Mouse (Mus musculus): ENCODE results near the gene Tmem158. TPM values are rescaled to one million over a fixed set of nuclear protein-coding genes. Genes with fewer than 3 reads are reported as not detected.

The Tmem158 gene
- total and polyA plus RNA-seq, 2 experiments from 2014 or later: 8.9 to 34.3 TPM

- H3K36me3 ChIP-seq (replicated peaks; ENCODE audit: control insufficient read depth, insufficient read depth, low read length): no peaks in the 10 kb centered on the region
- TF ChIP-seq EP300 (IDR thresholded peaks at IDR 0.05; ENCODE audit: low read depth) (no peak), CTCF (IDR thresholded peaks at IDR 0.05; ENCODE audit: low read depth) (no peak)
- H3K9me3 ChIP-seq (replicated peaks; ENCODE audit: control insufficient read depth, low read length): no peaks in the 10 kb centered on the region
- H3K27me3 ChIP-seq (ENCODE audit: control insufficient read depth, insufficient read depth, low read length): no peaks in the 10 kb centered on the region
- H3K9ac ChIP-seq (replicated peaks; ENCODE audit: low read depth, low read length): no peak overlapping the region
- no peak overlapping the region for H3K4me2 ChIP-seq (ENCODE audit: low read depth, low read length)
- H3K27ac ChIP-seq (ENCODE audit: low read depth): no peak overlapping the region
- DNase-seq (ENCODE audit: low spot score) (no peak), ATAC-seq (ENCODE audit: insufficient read depth, low read depth) (no peak)
- H3K4me1 ChIP-seq (ENCODE audit: control insufficient read depth, insufficient read depth): no peaks in the 10 kb centered on the region
- no peak overlapping the region for H3K4me3 ChIP-seq (ENCODE audit: low read depth, low read length)
- WGBS: 67% methylated on average over 3 of the region's 3 CpGs
Measured at GRCm38 (mm10) chr9:123227106-123227750, 33.3 kb downstream of the Tmem158 start.

GRCm38 (mm10) chr9:123224863-123225431 lies 35.6 kb downstream of the Tmem158 start:
- Histone ChIP-seq H3K9me3 (replicated peaks; ENCODE audit: control insufficient read depth, low read length) (no peaks in the 10 kb centered on the region), H3K9ac (replicated peaks; ENCODE audit: low read depth, low read length) (no peak overlapping the region), H3K4me3 (ENCODE audit: low read depth, low read length) (no peak overlapping the region), H3K4me1 (ENCODE audit: control insufficient read depth, insufficient read depth) (no peaks in the 10 kb centered on the region), H3K4me2 (ENCODE audit: low read depth, low read length) (no peak overlapping the region), H3K36me3 (replicated peaks; ENCODE audit: control insufficient read depth, insufficient read depth, low read length) (no peaks in the 10 kb centered on the region), H3K27ac (ENCODE audit: low read depth) (no peak overlapping the region), H3K27me3 (ENCODE audit: control insufficient read depth, insufficient read depth, low read length) (no peaks in the 10 kb centered on the region)
- DNase-seq (ENCODE audit: low spot score): no peak
- TF ChIP-seq CTCF (IDR thresholded peaks at IDR 0.05; ENCODE audit: low read depth): no peak
- no peak for TF ChIP-seq EP300 (IDR thresholded peaks at IDR 0.05; ENCODE audit: low read depth)
- 58% methylated on average over 2 of the region's 2 CpGs for WGBS
- no peak for ATAC-seq (ENCODE audit: insufficient read depth, low read depth)

- ATAC-seq (ENCODE audit: insufficient read depth, low read depth) (0 out of 2 replicates have a peak, but pooled peaks have one; percentile 36), DNase-seq (ENCODE audit: low spot score) (no peak)
- WGBS: 9% methylated on average over 5 of the region's 5 CpGs
- Histone ChIP-seq H3K27ac (ENCODE audit: low read depth) (peak overlapping the region; percentile 60), H3K4me1 (ENCODE audit: control insufficient read depth, insufficient read depth) (0 out of 2 replicates have a peak, but pooled peaks cover 15% of the 10 kb centered on the region), H3K9ac (replicated peaks; ENCODE audit: low read depth, low read length) (no peak overlapping the region), H3K36me3 (replicated peaks; ENCODE audit: control insufficient read depth, insufficient read depth, low read length) (no peaks in the 10 kb centered on the region), H3K4me3 (ENCODE audit: low read depth, low read length) (no peak overlapping the region), H3K4me2 (ENCODE audit: low read depth, low read length) (0 out of 2 replicates have a peak overlapping the region, but pooled peaks have one; percentile 9), H3K27me3 (ENCODE audit: control insufficient read depth, insufficient read depth, low read length) (peaks cover 9% of the 10 kb centered on the region; the same call in 1 of the 2 replicates), H3K9me3 (replicated peaks; ENCODE audit: control insufficient read depth, low read length) (no peaks in the 10 kb centered on the region)
- TF ChIP-seq EP300 (IDR thresholded peaks at IDR 0.05; ENCODE audit: low read depth) (no peak), CTCF (IDR thresholded peaks at IDR 0.05; ENCODE audit: low read depth) (no peak)
Measured at GRCm38 (mm10) chr9:123219826-123220225, 40.7 kb downstream of the Tmem158 start.

GRCm38 (mm10) chr9:123215621-123216440 lies 44.7 kb downstream of the Tmem158 start, which contains the start of gene Cdcp1:
Gene Cdcp1 (minus strand): TSS chr9:123216038.
- Histone ChIP-seq H3K27me3 (ENCODE audit: control insufficient read depth, insufficient read depth, low read length) (peaks cover 17% of the 10 kb centered on the region; the same call in 1 of the 2 replicates), H3K9me3 (replicated peaks; ENCODE audit: control insufficient read depth, low read length) (no peaks in the 10 kb centered on the region), H3K27ac (ENCODE audit: low read depth) (no peak within 1 kb of the TSS), H3K4me2 (ENCODE audit: low read depth, low read length) (peak within 1 kb of the TSS; percentile 67), H3K36me3 (replicated peaks; ENCODE audit: control insufficient read depth, insufficient read depth, low read length) (no peaks in the 10 kb centered on the region), H3K4me1 (ENCODE audit: control insufficient read depth, insufficient read depth) (0 out of 2 replicates have a peak, but pooled peaks cover 15% of the 10 kb centered on the region), H3K4me3 (ENCODE audit: low read depth, low read length) (peak within 1 kb of the TSS; percentile 34), H3K9ac (replicated peaks; ENCODE audit: low read depth, low read length) (no peak within 1 kb of the TSS)
- ATAC-seq (ENCODE audit: insufficient read depth, low read depth) (no peak), DNase-seq (ENCODE audit: low spot score) (no peak)
- WGBS: 10% methylated on average over 45 of the region's 45 CpGs
- TF ChIP-seq EP300 (IDR thresholded peaks at IDR 0.05; ENCODE audit: low read depth) (no peak), CTCF (IDR thresholded peaks at IDR 0.05; ENCODE audit: low read depth) (no peak)

- 64% methylated on average over 9 of the region's 9 CpGs for WGBS
Measured at GRCm38 (mm10) chr9:123213371-123213770, 47.2 kb downstream of the Tmem158 start.

More at GRCm38 (mm10) chr9:123213371-123213770, 47.2 kb downstream of the Tmem158 start:
- no peak overlapping the region for H3K9ac ChIP-seq (replicated peaks; ENCODE audit: low read depth, low read length)
- ATAC-seq (ENCODE audit: insufficient read depth, low read depth): no peak
- H3K4me3 ChIP-seq (ENCODE audit: low read depth, low read length): no peak overlapping the region
- H3K9me3 ChIP-seq (replicated peaks; ENCODE audit: control insufficient read depth, low read length): no peaks in the 10 kb centered on the region
- H3K4me1 ChIP-seq (ENCODE audit: control insufficient read depth, insufficient read depth): 0 out of 2 replicates have a peak, but pooled peaks cover 8% of the 10 kb centered on the region
- H3K36me3 ChIP-seq (replicated peaks; ENCODE audit: control insufficient read depth, insufficient read depth, low read length): no peaks in the 10 kb centered on the region
- peaks cover 17% of the 10 kb centered on the region; the same call in 1 of the 2 replicates for H3K27me3 ChIP-seq (ENCODE audit: control insufficient read depth, insufficient read depth, low read length)
- DNase-seq (ENCODE audit: low spot score): no peak
- no peak overlapping the region for H3K4me2 ChIP-seq (ENCODE audit: low read depth, low read length)
- H3K27ac ChIP-seq (ENCODE audit: low read depth): no peak overlapping the region
- no peak for TF ChIP-seq CTCF (IDR thresholded peaks at IDR 0.05; ENCODE audit: low read depth)
- TF ChIP-seq EP300 (IDR thresholded peaks at IDR 0.05; ENCODE audit: low read depth): no peak

Other genes starting within 250 kb of the Tmem158 start
- 13.8 and 22.1 TPM in 2 replicates for gene Tmem42, start 239.4 kb downstream of the Tmem158 start, total RNA-seq (2014; rRNA removed; ENCODE audit: low replicate concordance)
- 27.5 and 28.1 TPM in 2 replicates for gene Tmem42, start 239.4 kb downstream of the Tmem158 start, polyA plus RNA-seq (2015; fragmentation: Nextera tagmentation; extraction: Ambion mirVana)
- gene Tgm4, start 226.0 kb downstream of the Tmem158 start, total RNA-seq (2014; rRNA removed; ENCODE audit: low replicate concordance): not detected in 2 replicates
- 0.19 and 0.20 TPM in 2 replicates for gene Tgm4, start 226.0 kb downstream of the Tmem158 start, polyA plus RNA-seq (2015; fragmentation: Nextera tagmentation; extraction: Ambion mirVana)
- gene Zdhhc3, start 147.6 kb downstream of the Tmem158 start, total RNA-seq (2014; rRNA removed; ENCODE audit: low replicate concordance): 51.7 and 73.5 TPM in 2 replicates
- 33.4 and 35.7 TPM in 2 replicates for gene Zdhhc3, start 147.6 kb downstream of the Tmem158 start, polyA plus RNA-seq (2015; fragmentation: Nextera tagmentation; extraction: Ambion mirVana)
- gene Exosc7, start 147.5 kb downstream of the Tmem158 start, total RNA-seq (2014; rRNA removed; ENCODE audit: low replicate concordance): 20.2 and 29.5 TPM in 2 replicates
- gene Exosc7, start 147.5 kb downstream of the Tmem158 start, polyA plus RNA-seq (2015; fragmentation: Nextera tagmentation; extraction: Ambion mirVana): 45.6 and 49.7 TPM in 2 replicates
- gene Clec3b, start 109.8 kb downstream of the Tmem158 start, total RNA-seq (2014; rRNA removed; ENCODE audit: low replicate concordance): 8.5 and 26.8 TPM in 2 replicates
- 5.5 and 5.7 TPM in 2 replicates for gene Clec3b, start 109.8 kb downstream of the Tmem158 start, polyA plus RNA-seq (2015; fragmentation: Nextera tagmentation; extraction: Ambion mirVana)
- 0.35 and 2.7 TPM in 2 replicates for gene Cdcp1, start 44.7 kb downstream of the Tmem158 start, total RNA-seq (2014; rRNA removed; ENCODE audit: low replicate concordance)
- 0.04 and 0.15 TPM in 2 replicates for gene Cdcp1, start 44.7 kb downstream of the Tmem158 start, polyA plus RNA-seq (2015; fragmentation: Nextera tagmentation; extraction: Ambion mirVana)
- 33.1 and 35.3 TPM in 2 replicates for gene Lars2, start 106.2 kb upstream of the Tmem158 start, total RNA-seq (2014; rRNA removed; ENCODE audit: low replicate concordance)
- 950 and 986 TPM in 2 replicates for gene Lars2, start 106.2 kb upstream of the Tmem158 start, polyA plus RNA-seq (2015; fragmentation: Nextera tagmentation; extraction: Ambion mirVana)
- 128 and 143 TPM in 2 replicates for gene Limd1, start 217.9 kb upstream of the Tmem158 start, total RNA-seq (2014; rRNA removed; ENCODE audit: low replicate concordance)
- gene Limd1, start 217.9 kb upstream of the Tmem158 start, polyA plus RNA-seq (2015; fragmentation: Nextera tagmentation; extraction: Ambion mirVana): 40.2 and 42.4 TPM in 2 replicates